Mouse (Mus musculus): ENCODE results near the gene Strap. TPM values are rescaled to one million over a fixed set of nuclear protein-coding genes. Genes with fewer than 3 reads are reported as not detected.
A peak's percentile ranks its signal among the peaks of the same experiment; 100 is the strongest.

Gene Strap
- polyA plus RNA-seq (2015; fragmentation: Nextera tagmentation; extraction: Ambion mirVana), result 71.0 and 71.4 TPM in 2 replicates

DNA sequence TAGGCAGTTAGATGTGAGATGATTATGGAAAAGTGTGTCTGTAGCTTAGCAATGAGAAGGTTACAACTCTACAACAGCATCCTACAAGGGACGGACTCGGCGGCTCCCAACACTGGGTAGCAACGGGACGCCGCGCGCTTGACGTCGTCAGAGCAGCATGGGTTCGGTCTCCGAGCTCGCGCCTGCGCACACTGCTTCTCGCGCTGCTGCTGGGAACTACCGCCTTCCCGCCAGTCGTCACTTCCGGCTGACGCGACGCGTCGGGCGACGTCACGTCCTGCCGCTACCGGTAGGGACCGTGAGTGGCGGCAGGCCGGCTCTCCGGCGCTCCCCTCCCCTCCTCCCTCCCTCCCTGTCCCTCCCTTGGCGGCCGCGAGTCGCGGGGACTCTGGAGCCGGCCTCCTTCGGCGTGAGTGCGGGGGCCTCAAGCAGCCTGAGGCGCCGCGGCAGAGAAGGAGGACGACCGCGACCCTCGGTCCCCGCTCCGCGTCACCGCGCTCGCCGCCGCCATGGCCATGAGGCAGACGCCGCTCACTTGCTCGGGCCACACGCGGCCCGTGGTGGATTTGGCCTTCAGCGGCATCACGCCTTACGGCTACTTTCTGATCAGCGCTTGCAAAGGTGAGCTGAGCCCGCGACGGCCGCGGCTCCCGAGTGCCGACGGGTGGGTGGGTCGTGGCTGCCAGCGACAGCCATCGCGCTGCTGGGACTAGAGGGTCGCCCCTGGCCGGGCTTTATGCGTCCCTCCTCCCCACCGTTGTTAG, at the start of gene Strap:
TSS of gene Strap (plus strand) at position 233 of the 764 bp plus-strand sequence.
- H3K27me3 ChIP-seq (replicated peaks; ENCODE audit: control insufficient read depth, insufficient read depth, low read length), result no peaks in the 10 kb centered on the region
- peak; percentile 98 for ATAC-seq
- peaks cover 8% of the 10 kb centered on the region for H3K4me1 ChIP-seq (replicated peaks; ENCODE audit: control insufficient read depth, insufficient read depth, low read length)
- H3K27ac ChIP-seq (ENCODE audit: low read depth, low read length), result peak within 1 kb of the TSS; percentile 89
- peak within 1 kb of the TSS; percentile 79 for H3K4me2 ChIP-seq (replicated peaks; ENCODE audit: low read depth)
- under 1% methylated on average over 81 of the region's 86 CpGs for WGBS
- H3K36me3 ChIP-seq (ENCODE audit: control insufficient read depth, insufficient read depth), result peaks cover 9% of the 10 kb centered on the region
- H3K9me3 ChIP-seq (ENCODE audit: control insufficient read depth), result no peaks in the 10 kb centered on the region
- H3K4me3 ChIP-seq (ENCODE audit: low read depth, low read length), result peak within 1 kb of the TSS; percentile 94
- TF ChIP-seq CTCF (IDR thresholded peaks at IDR 0.05; ENCODE audit: low read depth), result no peak
- H3K9ac ChIP-seq (ENCODE audit: low read depth, low read length), result peak within 1 kb of the TSS; percentile 90

DNA sequence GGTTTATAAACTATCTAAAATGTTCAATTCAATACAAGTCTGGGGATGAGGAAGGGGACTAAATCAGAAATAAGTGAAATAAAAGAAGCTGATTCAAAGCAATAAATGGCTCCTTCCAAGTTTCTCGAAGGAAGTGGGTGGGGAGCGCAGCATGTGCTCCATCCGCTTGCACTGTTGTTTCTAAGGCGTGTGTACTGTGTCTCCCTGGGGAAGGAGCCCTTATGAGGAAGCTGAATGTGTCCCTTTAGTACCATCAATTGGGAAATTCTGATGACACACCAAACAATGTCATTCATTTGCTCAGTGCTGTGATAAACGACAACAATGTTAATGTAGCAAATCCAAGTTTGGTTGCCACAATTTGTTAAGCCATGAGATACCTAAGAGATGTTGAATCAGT, 47.2 kb upstream of the Strap start:
- Histone ChIP-seq H3K27ac (ENCODE audit: low read depth, low read length) (no peak overlapping the region), H3K36me3 (ENCODE audit: control insufficient read depth, insufficient read depth) (no peaks in the 10 kb centered on the region)

DNA sequence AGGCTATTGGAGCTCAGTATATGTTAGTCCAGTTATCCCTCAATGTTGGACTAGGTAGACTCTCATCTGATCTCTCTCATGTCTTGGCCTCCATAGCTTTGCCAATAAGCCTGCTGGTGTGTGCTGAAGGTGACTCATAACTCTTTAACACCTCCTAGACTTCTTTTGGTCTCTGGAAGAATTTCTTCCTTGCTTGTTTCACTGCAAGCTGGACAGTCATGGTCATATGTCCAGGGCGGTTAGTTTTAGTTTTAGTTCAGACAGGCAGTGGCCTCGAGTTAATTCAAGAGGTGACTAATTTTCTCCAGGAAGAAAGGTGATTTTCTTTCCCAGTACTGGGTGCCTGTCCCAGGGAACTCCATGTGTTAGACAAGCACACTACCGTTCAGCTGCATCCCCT, 46.8 kb upstream of the Strap start:
- WGBS, result 84% methylated on average over 3 of the region's 3 CpGs
- H3K4me1 ChIP-seq (replicated peaks; ENCODE audit: control insufficient read depth, insufficient read depth, low read length), result no peaks in the 10 kb centered on the region
- H3K9me3 ChIP-seq (ENCODE audit: control insufficient read depth), result no peaks in the 10 kb centered on the region
- H3K4me3 ChIP-seq (ENCODE audit: low read depth, low read length), result no peak overlapping the region
- no peaks in the 10 kb centered on the region for H3K36me3 ChIP-seq (ENCODE audit: control insufficient read depth, insufficient read depth)
- H3K27ac ChIP-seq (ENCODE audit: low read depth, low read length), result no peak overlapping the region
- no peak for TF ChIP-seq CTCF (IDR thresholded peaks at IDR 0.05; ENCODE audit: low read depth)
- H3K9ac ChIP-seq (ENCODE audit: low read depth, low read length), result no peak overlapping the region
- H3K27me3 ChIP-seq (replicated peaks; ENCODE audit: control insufficient read depth, insufficient read depth, low read length), result no peaks in the 10 kb centered on the region
- ATAC-seq, result no peak
- H3K4me2 ChIP-seq (replicated peaks; ENCODE audit: low read depth), result no peak overlapping the region

More for the DNA sequence above, 47.2 kb upstream of the Strap start:
- H3K4me2 ChIP-seq (replicated peaks; ENCODE audit: low read depth), result no peak overlapping the region
- no peaks in the 10 kb centered on the region for H3K4me1 ChIP-seq (replicated peaks; ENCODE audit: control insufficient read depth, insufficient read depth, low read length)
- H3K4me3 ChIP-seq (ENCODE audit: low read depth, low read length), result no peak overlapping the region
- 80% methylated on average over 5 of the region's 5 CpGs for WGBS
- TF ChIP-seq CTCF (IDR thresholded peaks at IDR 0.05; ENCODE audit: low read depth), result no peak
- no peaks in the 10 kb centered on the region for H3K9me3 ChIP-seq (ENCODE audit: control insufficient read depth)
- no peak overlapping the region for H3K9ac ChIP-seq (ENCODE audit: low read depth, low read length)
- ATAC-seq, result no peak
- no peaks in the 10 kb centered on the region for H3K27me3 ChIP-seq (replicated peaks; ENCODE audit: control insufficient read depth, insufficient read depth, low read length)

DNA sequence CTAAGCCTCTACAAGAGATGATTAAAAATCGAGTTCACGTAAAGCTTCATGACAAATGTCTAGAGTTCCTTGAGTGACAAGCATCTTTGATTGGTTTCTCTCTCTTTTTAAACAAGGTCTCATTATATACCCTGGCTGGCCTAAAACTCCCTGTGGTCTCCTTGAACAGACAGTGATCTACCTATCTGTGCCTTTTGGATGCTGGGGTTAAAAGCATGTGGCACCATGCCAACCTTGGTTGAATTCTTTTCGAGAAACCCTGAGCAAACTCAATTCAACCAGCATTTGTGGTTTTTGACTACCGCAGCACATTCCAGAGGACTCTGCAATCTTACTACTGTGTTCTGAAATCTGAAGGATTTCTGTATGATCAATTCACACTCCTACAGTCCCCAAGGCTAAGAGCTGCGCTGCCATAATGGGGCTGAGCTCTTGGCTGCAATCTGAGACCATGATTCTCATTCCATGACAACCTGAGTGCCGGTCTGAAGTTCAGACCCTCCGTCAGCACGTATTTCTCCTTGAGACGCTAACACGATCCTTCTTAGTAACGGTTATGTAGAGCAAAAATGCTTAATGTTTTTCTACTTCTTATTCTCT, 46.3 kb upstream of the Strap start:
- Histone ChIP-seq H3K4me2 (replicated peaks; ENCODE audit: low read depth) (no peak overlapping the region), H3K9ac (ENCODE audit: low read depth, low read length) (no peak overlapping the region), H3K9me3 (ENCODE audit: control insufficient read depth) (no peaks in the 10 kb centered on the region), H3K27ac (ENCODE audit: low read depth, low read length) (no peak overlapping the region), H3K4me1 (replicated peaks; ENCODE audit: control insufficient read depth, insufficient read depth, low read length) (no peaks in the 10 kb centered on the region), H3K4me3 (ENCODE audit: low read depth, low read length) (no peak overlapping the region), H3K27me3 (replicated peaks; ENCODE audit: control insufficient read depth, insufficient read depth, low read length) (no peaks in the 10 kb centered on the region), H3K36me3 (ENCODE audit: control insufficient read depth, insufficient read depth) (no peaks in the 10 kb centered on the region)
- ATAC-seq, result no peak
- 77% methylated on average over 11 of the region's 11 CpGs for WGBS
- TF ChIP-seq CTCF (IDR thresholded peaks at IDR 0.05; ENCODE audit: low read depth), result no peak

DNA sequence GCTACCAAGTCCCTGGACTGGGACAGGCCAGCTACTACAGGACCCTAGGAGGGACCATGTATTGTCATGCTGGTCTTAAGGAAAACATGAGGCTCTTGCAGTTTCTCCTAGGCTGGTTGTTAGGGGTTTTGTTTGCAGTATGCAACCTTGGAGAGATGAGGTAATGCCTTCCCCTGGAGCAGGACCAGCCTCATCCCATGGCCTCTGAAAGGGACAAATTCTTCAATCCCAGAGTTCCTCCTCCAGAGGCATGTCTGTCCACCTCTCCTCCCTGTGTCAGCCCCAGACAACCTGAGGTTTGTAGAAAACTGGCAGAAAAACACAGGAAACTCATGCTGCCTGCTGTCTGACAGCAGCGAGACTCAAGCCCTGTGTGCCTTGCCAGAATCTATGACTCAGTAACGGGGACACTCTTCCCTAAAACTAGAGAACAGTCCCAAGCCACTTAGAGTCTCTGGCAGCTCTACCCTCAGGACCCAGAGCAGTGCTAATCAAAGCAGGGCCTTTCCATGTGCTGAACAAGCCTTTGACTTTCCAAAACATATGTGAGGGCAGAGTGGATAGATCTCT, 44.2 kb upstream of the Strap start:
- no peak for TF ChIP-seq CTCF (IDR thresholded peaks at IDR 0.05; ENCODE audit: low read depth)
- H3K27me3 ChIP-seq (replicated peaks; ENCODE audit: control insufficient read depth, insufficient read depth, low read length), result no peaks in the 10 kb centered on the region
- no peak overlapping the region for H3K4me2 ChIP-seq (replicated peaks; ENCODE audit: low read depth)
- H3K4me1 ChIP-seq (replicated peaks; ENCODE audit: control insufficient read depth, insufficient read depth, low read length), result no peaks in the 10 kb centered on the region
- no peak overlapping the region for H3K27ac ChIP-seq (ENCODE audit: low read depth, low read length)
- no peaks in the 10 kb centered on the region for H3K9me3 ChIP-seq (ENCODE audit: control insufficient read depth)
- WGBS, result 53% methylated on average over 2 of the region's 2 CpGs
- no peak overlapping the region for H3K9ac ChIP-seq (ENCODE audit: low read depth, low read length)
- H3K36me3 ChIP-seq (ENCODE audit: control insufficient read depth, insufficient read depth), result no peaks in the 10 kb centered on the region
- ATAC-seq, result no peak
- H3K4me3 ChIP-seq (ENCODE audit: low read depth, low read length), result no peak overlapping the region

DNA sequence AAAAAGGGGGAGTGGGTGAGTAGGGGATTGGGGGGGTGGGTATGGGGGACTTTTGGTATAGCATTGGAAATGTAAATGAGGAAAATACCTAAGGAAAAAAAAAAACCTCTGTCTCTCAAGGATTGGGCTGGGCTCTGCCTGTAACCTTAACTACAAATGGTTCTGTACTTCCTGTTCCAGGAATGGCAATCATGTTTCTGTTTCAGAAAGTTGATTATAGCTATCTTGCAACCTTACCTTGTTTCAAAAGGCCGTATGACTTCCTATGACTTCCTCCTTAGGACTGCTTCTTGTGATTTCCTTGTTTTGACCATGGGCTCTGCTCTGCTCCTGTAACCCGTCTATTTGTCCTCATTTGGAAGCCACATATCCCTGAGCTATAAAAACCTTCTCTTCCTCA, 40.6 kb upstream of the Strap start:
- Histone ChIP-seq H3K4me1 (replicated peaks; ENCODE audit: control insufficient read depth, insufficient read depth, low read length) (no peaks in the 10 kb centered on the region), H3K4me2 (replicated peaks; ENCODE audit: low read depth) (no peak overlapping the region), H3K9ac (ENCODE audit: low read depth, low read length) (no peak overlapping the region), H3K27me3 (replicated peaks; ENCODE audit: control insufficient read depth, insufficient read depth, low read length) (no peaks in the 10 kb centered on the region), H3K9me3 (ENCODE audit: control insufficient read depth) (no peaks in the 10 kb centered on the region), H3K4me3 (ENCODE audit: low read depth, low read length) (no peak overlapping the region), H3K27ac (ENCODE audit: low read depth, low read length) (no peak overlapping the region), H3K36me3 (ENCODE audit: control insufficient read depth, insufficient read depth) (no peaks in the 10 kb centered on the region)
- peak; percentile 59 for ATAC-seq
- whole genome bisulfite sequencing, result 33% methylated on average over 2 of the region's 2 CpGs
- no peak for TF ChIP-seq CTCF (IDR thresholded peaks at IDR 0.05; ENCODE audit: low read depth)
